Mouse (Mus musculus) midbrain, embryonic 10.5 days (tissue): ENCODE measurements around the gene Gm17542. TPM values are rescaled to one million over a fixed set of nuclear protein-coding genes. Genes with fewer than 3 reads are reported as not detected.
"Not testable (repeated sequence)": the region's sequence is repeated elsewhere in the genome, so short reads cannot be mapped to it uniquely, and the experiment has no call there.

Source experiments
- DNase-seq: peaks from one replicate; pipeline ENCODE4 v3.0.0-alpha.2; 2017; ENCODE audit warnings: low spot score
- H3K27ac ChIP-seq: fragments of 300-500 bp; sonication (generic); replicated peaks from 2 replicates; pipeline ENCODE4 v1.5.1; 2016; ENCODE audit warnings: mild to moderate bottlenecking
- H3K27me3 ChIP-seq: fragments of 300-500 bp; sonication (generic); 2 replicates; pipeline ENCODE4 v1.6.1; 2016; ENCODE audit warnings: low read depth, mild to moderate bottlenecking; ENCODE audit not compliant: poor library complexity, severe bottlenecking
- H3K36me3 ChIP-seq: fragments of 300-500 bp; sonication (generic); 2 replicates; pipeline ENCODE4 v1.6.1; 2016; ENCODE audit warnings: mild to moderate bottlenecking, moderate library complexity
- H3K4me1 ChIP-seq: fragments of 300-500 bp; sonication (generic); 2 replicates; pipeline ENCODE4 v1.6.1; 2016
- H3K4me3 ChIP-seq: fragments of 300-500 bp; sonication (generic); 2 replicates; pipeline ENCODE4 v1.5.1; 2016; ENCODE audit warnings: mild to moderate bottlenecking, moderate library complexity
- H3K9me3 ChIP-seq: fragments of 300-500 bp; sonication (generic); replicated peaks from 2 replicates; pipeline ENCODE4 v1.6.1; 2016; ENCODE audit warnings: mild to moderate bottlenecking
- WGBS: fragments of 180-500 bp; shearing (Covaris S2); methylation state at CpG from one replicate; pipeline ENCODE4 v1.1.7; 2016; 5-methylcytosine and 5-hydroxymethylcytosine counted together
- polyA plus RNA-seq: library from polyadenylated mRNA; unstranded; fragments of >200 nt; fragmentation: Nextera tagmentation; extraction: Ambion mirVana; gene quantifications from 2 replicates; pipeline ENCODE4 v1.2.1, GENCODE M21; 2016

Gene Gm17542
- not detected in 2 replicates for polyA plus RNA-seq

- not testable (repeated sequence) for H3K9me3 ChIP-seq, H3K27me3 ChIP-seq, H3K27ac ChIP-seq, H3K36me3 ChIP-seq, DNase-seq, H3K4me3 ChIP-seq, H3K4me1 ChIP-seq
Measured at GRCm38 (mm10) chr10:58718110-58718509, at the start of gene Gm17542. Gm17542 (minus strand) TSS chr10:58718210.

- Histone ChIP-seq H3K9me3 (no peaks in the 10 kb centered on the region), H3K36me3 (no peaks in the 10 kb centered on the region), H3K4me1 (no peaks in the 10 kb centered on the region), H3K27ac (no peak overlapping the region), H3K27me3 (no peaks in the 10 kb centered on the region), H3K4me3 (no peak overlapping the region)
- DNase-seq, result no peak
Measured at GRCm38 (mm10) chr10:58739779-58740178, 21.8 kb upstream of the Gm17542 start.

DNA sequence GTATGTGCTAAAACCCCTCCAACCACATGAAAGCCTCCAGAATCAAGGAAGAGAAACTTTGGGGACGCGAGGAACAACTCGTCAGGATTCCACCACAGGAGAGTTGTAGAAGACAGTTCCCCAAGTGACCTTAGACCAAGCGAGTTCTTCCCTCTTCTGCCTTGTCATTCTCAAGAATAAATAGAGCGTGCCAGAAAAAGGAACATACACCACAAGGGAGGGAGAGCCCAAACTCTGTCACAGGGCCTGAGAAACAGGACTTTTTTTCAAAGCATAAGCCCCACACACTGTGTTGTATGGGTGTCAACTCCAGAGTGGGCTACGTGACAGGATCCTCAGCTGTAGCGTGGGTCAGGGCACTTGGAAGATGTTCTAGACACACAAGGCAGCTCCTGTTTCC, 20.1 kb upstream of the Gm17542 start:
- Histone ChIP-seq H3K4me1 (no peaks in the 10 kb centered on the region), H3K36me3 (no peaks in the 10 kb centered on the region), H3K27ac (no peak overlapping the region), H3K27me3 (no peaks in the 10 kb centered on the region), H3K9me3 (no peaks in the 10 kb centered on the region), H3K4me3 (no peak overlapping the region)
- DNase-seq, result no peak
- 91% methylated on average over 7 of the region's 7 CpGs for WGBS

DNA sequence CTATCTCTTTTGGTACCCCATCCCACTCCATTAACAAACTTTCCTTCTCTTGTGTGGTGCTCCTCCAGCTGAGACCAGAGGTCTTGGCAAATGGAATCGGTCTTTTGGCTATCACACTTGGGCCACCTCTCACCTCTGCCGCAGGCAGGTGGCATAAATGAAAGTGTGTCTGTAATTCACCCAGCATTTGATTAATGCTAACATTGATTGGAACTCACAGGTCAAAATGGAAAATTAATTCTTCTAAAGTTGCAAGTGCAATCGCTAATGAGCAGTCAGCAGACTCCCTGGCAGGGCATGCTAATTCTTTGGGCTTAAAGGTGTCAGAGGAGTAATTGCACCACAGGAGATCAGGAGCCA, 3.2 kb downstream of the Gm17542 start:
- Histone ChIP-seq H3K4me3 (no peak overlapping the region), H3K27me3 (no peaks in the 10 kb centered on the region), H3K36me3 (no peaks in the 10 kb centered on the region), H3K9me3 (peaks cover 3% of the 10 kb centered on the region; the same call in 1 of the 2 replicates), H3K4me1 (no peaks in the 10 kb centered on the region), H3K27ac (no peak overlapping the region)
- DNase-seq, result no peak
- WGBS, result 78% methylated on average over 3 of the region's 3 CpGs

GRCm38 (mm10) chr10:58713855-58714788, 3.9 kb downstream of the Gm17542 start:
- Histone ChIP-seq H3K9me3 (peaks cover 3% of the 10 kb centered on the region; the same call in 1 of the 2 replicates), H3K4me3 (no peak overlapping the region), H3K4me1 (no peaks in the 10 kb centered on the region), H3K27me3 (no peaks in the 10 kb centered on the region), H3K36me3 (no peaks in the 10 kb centered on the region), H3K27ac (no peak overlapping the region)
- DNase-seq, result no peak
- 63% methylated on average over 24 of the region's 24 CpGs for WGBS

- no peak for DNase-seq
- H3K9me3 ChIP-seq, result peaks cover 3% of the 10 kb centered on the region; the same call in 1 of the 2 replicates
- no peaks in the 10 kb centered on the region for H3K4me1 ChIP-seq
- no peak overlapping the region for H3K27ac ChIP-seq
- H3K27me3 ChIP-seq, result no peaks in the 10 kb centered on the region
- WGBS, result 93% methylated on average over 7 of the region's 7 CpGs
- no peak overlapping the region for H3K4me3 ChIP-seq
- no peaks in the 10 kb centered on the region for H3K36me3 ChIP-seq
Measured at GRCm38 (mm10) chr10:58713225-58713624, 4.8 kb downstream of the Gm17542 start.

DNA sequence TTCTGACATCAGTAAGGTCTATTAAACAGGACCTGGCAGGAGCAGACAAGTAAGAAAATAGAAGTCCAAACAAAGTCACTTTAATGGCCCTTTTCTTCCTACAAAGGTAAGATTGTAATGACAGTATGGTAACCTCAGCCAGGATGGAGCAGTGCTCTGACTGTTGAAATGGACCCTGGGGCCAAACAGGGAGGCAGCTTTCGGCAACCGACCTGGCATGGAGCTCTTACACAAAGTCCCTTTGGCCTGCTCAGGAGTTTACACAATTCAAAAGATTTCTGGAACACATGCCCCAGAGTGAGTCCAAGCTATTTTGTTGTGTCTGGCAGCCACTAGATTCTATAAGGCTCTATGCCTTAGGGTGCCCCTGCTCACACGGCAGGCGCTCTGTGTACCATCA, 9.0 kb downstream of the Gm17542 start:
- no peak overlapping the region for H3K27ac ChIP-seq
- no peak overlapping the region for H3K4me3 ChIP-seq
- no peak for DNase-seq
- no peaks in the 10 kb centered on the region for H3K9me3 ChIP-seq
- no peaks in the 10 kb centered on the region for H3K4me1 ChIP-seq
- 95% methylated on average over 4 of the region's 4 CpGs for WGBS
- H3K36me3 ChIP-seq, result no peaks in the 10 kb centered on the region
- H3K27me3 ChIP-seq, result no peaks in the 10 kb centered on the region

- Histone ChIP-seq H3K27ac (no peak overlapping the region), H3K4me3 (no peak overlapping the region), H3K9me3 (no peaks in the 10 kb centered on the region), H3K27me3 (no peaks in the 10 kb centered on the region), H3K36me3 (no peaks in the 10 kb centered on the region), H3K4me1 (peaks cover 8% of the 10 kb centered on the region)
- DNase-seq, result no peak
- WGBS, result 51% methylated on average over 6 of the region's 6 CpGs
Measured at GRCm38 (mm10) chr10:58700578-58700977, 17.4 kb downstream of the Gm17542 start.

DNA sequence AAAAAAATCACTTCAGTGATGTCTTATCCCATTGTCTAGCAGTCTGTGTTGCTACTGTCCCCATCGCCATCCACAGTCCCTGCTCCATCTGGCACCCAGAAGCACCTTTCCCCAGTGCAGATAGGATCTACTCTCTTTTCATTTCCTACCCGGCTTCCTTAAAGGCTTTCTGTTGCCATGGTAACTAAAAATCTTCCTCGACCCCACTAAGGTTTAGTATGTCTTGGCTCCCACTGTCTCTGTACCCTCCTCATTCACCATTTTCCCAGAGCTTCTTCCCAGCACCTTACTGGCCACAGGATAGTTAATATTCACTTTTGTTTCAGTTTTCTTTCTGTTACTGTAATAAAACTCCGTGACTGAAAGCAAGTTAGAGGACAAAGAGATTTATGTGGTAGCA, 17.9 kb downstream of the Gm17542 start:
- H3K36me3 ChIP-seq, result no peaks in the 10 kb centered on the region
- 48% methylated on average over 4 of the region's 4 CpGs for WGBS

DNA sequence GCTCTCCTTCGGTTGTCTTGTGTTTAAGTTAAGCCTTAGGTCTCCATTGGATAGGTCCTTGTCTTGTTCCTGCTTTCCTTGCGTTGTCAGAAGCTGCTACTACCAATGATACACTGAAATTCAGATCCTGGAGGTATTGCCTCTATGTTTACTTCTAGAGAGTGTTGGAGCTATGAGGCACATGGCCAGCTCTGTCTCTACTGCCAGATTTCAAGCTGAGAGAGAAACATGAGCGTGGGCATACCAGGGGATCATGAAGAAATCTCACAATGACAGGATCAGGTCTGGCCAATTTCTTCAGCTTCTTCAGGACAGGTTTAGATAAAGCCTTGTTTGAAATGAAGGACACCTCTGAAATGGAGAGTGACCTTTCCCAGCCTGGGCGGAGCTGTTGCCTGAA, 19.1 kb downstream of the Gm17542 start:
- Histone ChIP-seq H3K4me3 (no peak overlapping the region), H3K27me3 (no peaks in the 10 kb centered on the region), H3K27ac (no peak overlapping the region), H3K4me1 (peaks cover 8% of the 10 kb centered on the region), H3K9me3 (no peaks in the 10 kb centered on the region), H3K36me3 (no peaks in the 10 kb centered on the region)
- WGBS, result 86% methylated on average over 4 of the region's 4 CpGs
- no peak for DNase-seq

More for the DNA sequence above, 17.9 kb downstream of the Gm17542 start:
- no peak overlapping the region for H3K4me3 ChIP-seq
- H3K27ac ChIP-seq, result no peak overlapping the region
- H3K27me3 ChIP-seq, result no peaks in the 10 kb centered on the region
- no peak for DNase-seq
- peaks cover 8% of the 10 kb centered on the region for H3K4me1 ChIP-seq
- H3K9me3 ChIP-seq, result no peaks in the 10 kb centered on the region

DNA sequence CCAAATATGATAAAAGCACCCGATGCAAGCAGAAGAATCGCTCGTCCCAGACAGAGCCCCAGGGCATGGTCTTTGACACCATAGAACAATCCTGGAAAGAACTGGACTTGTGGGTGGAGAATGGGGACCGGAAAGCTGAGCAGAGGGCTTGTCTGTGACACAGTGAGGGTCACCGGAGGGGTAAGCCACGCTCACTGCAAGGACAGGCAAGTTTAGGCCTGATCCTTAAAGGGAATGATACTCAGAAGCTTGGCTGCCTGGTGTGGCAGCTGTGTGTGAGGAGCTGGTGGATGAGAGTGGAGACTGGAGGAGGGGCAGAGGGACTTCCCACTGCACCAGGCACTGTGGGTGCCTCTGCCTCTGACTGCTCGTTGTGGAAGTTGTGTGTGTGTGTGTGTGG, 27.0 kb downstream of the Gm17542 start:
- Histone ChIP-seq H3K4me1 (no peaks in the 10 kb centered on the region), H3K9me3 (0 out of 2 replicates have a peak, but pooled peaks cover 8% of the 10 kb centered on the region), H3K4me3 (no peak overlapping the region), H3K27me3 (no peaks in the 10 kb centered on the region), H3K36me3 (no peaks in the 10 kb centered on the region), H3K27ac (no peak overlapping the region)
- WGBS, result 79% methylated on average over 7 of the region's 7 CpGs
- DNase-seq, result no peak

GRCm38 (mm10) chr10:58679298-58679697, 38.7 kb downstream of the Gm17542 start:
- no peak overlapping the region for H3K4me3 ChIP-seq
- 86% methylated on average over 6 of the region's 6 CpGs for whole genome bisulfite sequencing
- H3K4me1 ChIP-seq, result peaks cover 6% of the 10 kb centered on the region; the same call in 1 of the 2 replicates
- H3K27me3 ChIP-seq, result peaks cover 10% of the 10 kb centered on the region
- H3K27ac ChIP-seq, result no peak overlapping the region
- no peaks in the 10 kb centered on the region for H3K9me3 ChIP-seq
- no peak for DNase-seq
- H3K36me3 ChIP-seq, result no peaks in the 10 kb centered on the region

DNA sequence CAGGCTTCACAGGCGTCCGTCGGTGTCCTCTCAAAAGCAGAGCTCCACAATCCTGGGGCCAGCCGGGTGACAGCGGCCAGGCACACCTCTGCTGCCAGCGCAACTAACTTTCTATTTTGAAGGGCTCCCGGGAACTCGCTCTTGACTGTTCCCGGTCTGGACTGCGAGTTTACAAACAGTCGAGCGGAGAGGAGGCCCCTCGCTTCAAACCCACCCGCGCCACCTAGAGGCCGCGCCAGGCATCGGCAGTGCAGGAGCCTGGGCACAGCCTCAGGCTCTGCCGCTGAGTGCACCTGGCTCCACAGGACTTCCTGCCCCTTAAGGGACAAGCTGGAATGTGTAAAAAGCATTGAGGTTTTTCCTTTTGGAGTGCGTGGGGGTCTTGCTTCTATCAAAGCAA, 42.5 kb downstream of the Gm17542 start, which contains the start of gene Edar:
Gene Edar, minus strand, starts transcription at position 122 of the 400 bp plus-strand sequence.
- DNase-seq, result peak; percentile 82
- H3K27me3 ChIP-seq, result peaks cover 10% of the 10 kb centered on the region
- no peaks in the 10 kb centered on the region for H3K36me3 ChIP-seq
- H3K4me3 ChIP-seq, result peak within 1 kb of the TSS; percentile 46
- no peaks in the 10 kb centered on the region for H3K9me3 ChIP-seq
- H3K4me1 ChIP-seq, result peaks cover 27% of the 10 kb centered on the region
- 0 out of 2 replicates have a peak within 1 kb of the TSS, but pooled peaks have one; percentile 24 for H3K27ac ChIP-seq
- 3% methylated on average over 20 of the region's 20 CpGs for WGBS
